Mouse (Mus musculus): ENCODE measurements at regions not wholly inside any gene's neighbourhood (a gene's known extent, or its start where the extent isn't known, plus 50 kb on each side); places are given as distances from the start of the nearest gene placed in this dataset.
A peak's percentile ranks its signal among the peaks of the same experiment; 100 is the strongest.

GRCm38 (mm10) chr15:93101881-93102280 lies 173.1 kb downstream of the Gxylt1 start:
- Histone ChIP-seq H3K4me1 (ENCODE audit: control insufficient read depth, insufficient read depth, low read length) (no peaks in the 10 kb centered on the region), H3K27me3 (replicated peaks; ENCODE audit: control insufficient read depth, insufficient read depth, low read length) (no peaks in the 10 kb centered on the region), H3K4me2 (ENCODE audit: low read length) (no peak overlapping the region), H3K9ac (ENCODE audit: low read length) (no peak overlapping the region), H3K36me3 (ENCODE audit: control insufficient read depth, insufficient read depth, low read length) (no peaks in the 10 kb centered on the region), H3K27ac (ENCODE audit: low read depth, low read length) (no peak overlapping the region), H3K9me3 (replicated peaks; ENCODE audit: control insufficient read depth, low read length) (no peaks in the 10 kb centered on the region), H3K4me3 (ENCODE audit: low read depth, low read length) (no peak overlapping the region)
- WGBS, result 76% methylated on average over 10 of the region's 10 CpGs
- no peak for ATAC-seq
- no peak for DNase-seq (ENCODE audit: low spot score)

GRCm38 (mm10) chr15:93100837-93101236 lies 174.1 kb downstream of the Gxylt1 start:
- no peaks in the 10 kb centered on the region for H3K36me3 ChIP-seq (ENCODE audit: control insufficient read depth, insufficient read depth, low read length)
- no peaks in the 10 kb centered on the region for H3K9me3 ChIP-seq (replicated peaks; ENCODE audit: control insufficient read depth, low read length)
- DNase-seq (ENCODE audit: low spot score) (peak; percentile 57), ATAC-seq (peak; percentile 63)
- no peak overlapping the region for H3K4me3 ChIP-seq (ENCODE audit: low read depth, low read length)
- H3K4me1 ChIP-seq (ENCODE audit: control insufficient read depth, insufficient read depth, low read length), result no peaks in the 10 kb centered on the region
- 62% methylated on average over 7 of the region's 7 CpGs for WGBS
- H3K27me3 ChIP-seq (replicated peaks; ENCODE audit: control insufficient read depth, insufficient read depth, low read length), result no peaks in the 10 kb centered on the region
- no peak overlapping the region for H3K27ac ChIP-seq (ENCODE audit: low read depth, low read length)
- H3K4me2 ChIP-seq (ENCODE audit: low read length), result no peak overlapping the region
- H3K9ac ChIP-seq (ENCODE audit: low read length), result no peak overlapping the region

- H3K9ac ChIP-seq (ENCODE audit: low read length), result no peak overlapping the region
- H3K4me2 ChIP-seq (ENCODE audit: low read length), result no peak overlapping the region
- no peak overlapping the region for H3K27ac ChIP-seq (ENCODE audit: low read depth, low read length)
- 84% methylated on average over 3 of the region's 3 CpGs for WGBS
- ATAC-seq (no peak), DNase-seq (ENCODE audit: low spot score) (no peak)
- no peaks in the 10 kb centered on the region for H3K9me3 ChIP-seq (replicated peaks; ENCODE audit: control insufficient read depth, low read length)
- no peaks in the 10 kb centered on the region for H3K36me3 ChIP-seq (ENCODE audit: control insufficient read depth, insufficient read depth, low read length)
- no peaks in the 10 kb centered on the region for H3K4me1 ChIP-seq (ENCODE audit: control insufficient read depth, insufficient read depth, low read length)
- H3K4me3 ChIP-seq (ENCODE audit: low read depth, low read length), result no peak overlapping the region
- no peaks in the 10 kb centered on the region for H3K27me3 ChIP-seq (replicated peaks; ENCODE audit: control insufficient read depth, insufficient read depth, low read length)
Measured at GRCm38 (mm10) chr15:93099840-93100239, 175.1 kb downstream of the Gxylt1 start.

DNA sequence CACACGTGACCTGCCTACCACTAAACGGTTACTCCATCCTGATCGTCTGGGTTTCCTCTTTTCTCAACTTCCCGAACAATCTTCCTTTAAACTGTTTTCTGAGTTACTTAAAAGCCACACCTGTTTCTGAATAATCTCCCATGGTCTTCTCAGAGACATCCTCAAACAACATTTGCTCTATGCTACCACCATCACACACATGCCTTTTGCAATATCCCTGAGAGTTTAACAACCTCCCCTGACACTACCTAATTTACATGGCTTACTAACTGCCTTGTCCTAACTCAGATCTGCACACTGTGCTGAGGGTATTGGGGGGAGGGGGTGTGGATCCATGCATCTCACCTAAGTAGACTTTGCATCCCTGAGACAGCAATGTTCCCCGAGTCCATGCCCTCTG lies 178.6 kb downstream of the Gxylt1 start:
- no peaks in the 10 kb centered on the region for H3K4me1 ChIP-seq (ENCODE audit: control insufficient read depth, insufficient read depth, low read length)
- DNase-seq (ENCODE audit: low spot score), result no peak

DNA sequence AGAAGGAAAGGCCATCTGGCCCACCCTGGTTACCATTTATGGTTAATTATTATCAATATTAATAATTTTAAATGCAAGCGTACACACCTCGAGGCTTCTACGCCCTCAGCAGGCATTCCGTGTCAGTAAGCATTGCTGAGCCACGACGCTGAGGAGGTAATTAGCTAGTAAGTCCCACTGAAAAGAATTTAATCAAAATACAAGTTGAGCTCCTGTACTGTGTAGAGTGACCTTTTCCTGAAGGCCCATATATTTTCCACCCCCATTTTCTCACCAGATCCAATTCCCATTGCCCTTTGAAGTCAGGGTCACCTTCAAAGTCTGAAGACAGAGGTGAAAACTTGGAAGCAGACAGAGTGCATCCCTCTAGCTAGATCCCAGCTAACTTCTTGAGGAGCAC lies 179.8 kb downstream of the Gxylt1 start:
- Histone ChIP-seq H3K9me3 (replicated peaks; ENCODE audit: control insufficient read depth, low read length) (no peaks in the 10 kb centered on the region), H3K27me3 (replicated peaks; ENCODE audit: control insufficient read depth, insufficient read depth, low read length) (no peaks in the 10 kb centered on the region), H3K9ac (ENCODE audit: low read length) (no peak overlapping the region), H3K27ac (ENCODE audit: low read depth, low read length) (no peak overlapping the region), H3K4me1 (ENCODE audit: control insufficient read depth, insufficient read depth, low read length) (no peaks in the 10 kb centered on the region), H3K36me3 (ENCODE audit: control insufficient read depth, insufficient read depth, low read length) (no peaks in the 10 kb centered on the region), H3K4me3 (ENCODE audit: low read depth, low read length) (no peak overlapping the region), H3K4me2 (ENCODE audit: low read length) (no peak overlapping the region)
- WGBS, result 75% methylated on average over 6 of the region's 6 CpGs
- no peak for ATAC-seq
- no peak for DNase-seq (ENCODE audit: low spot score)

More for the DNA sequence above, 178.6 kb downstream of the Gxylt1 start:
- Histone ChIP-seq H3K9ac (ENCODE audit: low read length) (no peak overlapping the region), H3K36me3 (ENCODE audit: control insufficient read depth, insufficient read depth, low read length) (no peaks in the 10 kb centered on the region), H3K9me3 (replicated peaks; ENCODE audit: control insufficient read depth, low read length) (no peaks in the 10 kb centered on the region), H3K4me3 (ENCODE audit: low read depth, low read length) (no peak overlapping the region), H3K4me2 (ENCODE audit: low read length) (no peak overlapping the region), H3K27me3 (replicated peaks; ENCODE audit: control insufficient read depth, insufficient read depth, low read length) (no peaks in the 10 kb centered on the region), H3K27ac (ENCODE audit: low read depth, low read length) (no peak overlapping the region)
- WGBS, result 91% methylated on average over 5 of the region's 5 CpGs
- no peak for ATAC-seq

DNA sequence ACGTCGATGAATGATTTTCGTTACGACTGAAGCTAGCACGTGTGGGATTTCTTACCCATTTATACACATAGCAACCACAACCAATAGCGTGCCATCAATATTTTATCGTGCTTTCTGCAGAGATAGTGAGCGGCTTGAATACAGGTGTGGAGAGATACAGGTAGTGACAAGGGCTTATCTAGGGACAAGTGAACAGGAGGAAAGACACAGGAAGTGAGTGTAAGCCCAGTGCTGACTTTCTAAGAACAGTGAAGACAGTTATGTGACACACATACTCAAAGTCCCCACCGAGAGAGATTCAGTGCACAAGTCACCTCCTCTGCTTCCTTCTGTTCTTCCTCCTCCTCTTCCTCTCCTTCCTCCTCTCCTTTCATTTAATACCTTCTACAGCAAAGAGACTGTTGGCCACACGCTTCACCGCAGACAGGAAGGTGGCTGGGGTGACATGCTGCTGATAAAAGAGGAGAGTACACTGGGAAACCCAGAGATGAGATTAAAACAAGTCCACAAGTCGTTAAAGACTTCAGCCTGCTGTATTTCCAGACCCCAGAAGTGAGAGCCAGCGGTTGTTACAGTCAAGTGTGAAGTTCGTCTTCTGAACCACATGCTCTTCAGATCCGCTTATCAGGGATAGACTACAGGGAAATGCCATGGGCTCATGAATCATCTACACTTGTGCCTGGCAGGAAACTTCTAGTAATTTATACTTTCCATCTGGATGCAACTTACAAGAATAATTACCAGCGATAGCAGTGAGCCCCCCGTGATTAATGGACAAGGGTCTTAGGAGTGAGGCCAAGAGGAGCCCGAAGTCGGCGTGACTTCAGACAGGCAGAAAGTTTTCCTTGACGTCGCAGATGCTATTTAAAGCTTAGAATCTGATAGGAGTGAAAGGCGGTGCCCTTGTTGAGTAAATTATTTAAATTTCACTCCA lies 180.5 kb downstream of the Gxylt1 start:
- no peak for DNase-seq (ENCODE audit: low spot score)
- Histone ChIP-seq H3K4me1 (ENCODE audit: control insufficient read depth, insufficient read depth, low read length) (no peaks in the 10 kb centered on the region), H3K4me2 (ENCODE audit: low read length) (no peak overlapping the region), H3K4me3 (ENCODE audit: low read depth, low read length) (no peak overlapping the region), H3K9me3 (replicated peaks; ENCODE audit: control insufficient read depth, low read length) (no peaks in the 10 kb centered on the region), H3K36me3 (ENCODE audit: control insufficient read depth, insufficient read depth, low read length) (no peaks in the 10 kb centered on the region), H3K27me3 (replicated peaks; ENCODE audit: control insufficient read depth, insufficient read depth, low read length) (no peaks in the 10 kb centered on the region), H3K27ac (ENCODE audit: low read depth, low read length) (no peak overlapping the region), H3K9ac (ENCODE audit: low read length) (no peak overlapping the region)
- WGBS, result 88% methylated on average over 23 of the region's 23 CpGs
- ATAC-seq, result no peak

- no peak overlapping the region for H3K4me3 ChIP-seq (ENCODE audit: low read depth, low read length)
- no peaks in the 10 kb centered on the region for H3K9me3 ChIP-seq (replicated peaks; ENCODE audit: control insufficient read depth, low read length)
- no peak for DNase-seq (ENCODE audit: low spot score)
- no peaks in the 10 kb centered on the region for H3K4me1 ChIP-seq (ENCODE audit: control insufficient read depth, insufficient read depth, low read length)
- H3K4me2 ChIP-seq (ENCODE audit: low read length), result no peak overlapping the region
- no peak overlapping the region for H3K27ac ChIP-seq (ENCODE audit: low read depth, low read length)
- H3K27me3 ChIP-seq (replicated peaks; ENCODE audit: control insufficient read depth, insufficient read depth, low read length), result no peaks in the 10 kb centered on the region
- H3K36me3 ChIP-seq (ENCODE audit: control insufficient read depth, insufficient read depth, low read length), result no peaks in the 10 kb centered on the region
- no peak for ATAC-seq
- WGBS, result 93% methylated on average over 2 of the region's 2 CpGs
- no peak overlapping the region for H3K9ac ChIP-seq (ENCODE audit: low read length)
Measured at GRCm38 (mm10) chr15:93091396-93091795, 183.6 kb downstream of the Gxylt1 start.

GRCm38 (mm10) chr15:93089347-93089746 lies 185.6 kb downstream of the Gxylt1 start:
- WGBS, result 37% methylated on average over 13 of the region's 13 CpGs
- Histone ChIP-seq H3K4me3 (ENCODE audit: low read depth, low read length) (no peak overlapping the region), H3K27ac (ENCODE audit: low read depth, low read length) (no peak overlapping the region), H3K4me2 (ENCODE audit: low read length) (no peak overlapping the region), H3K36me3 (ENCODE audit: control insufficient read depth, insufficient read depth, low read length) (no peaks in the 10 kb centered on the region), H3K9ac (ENCODE audit: low read length) (no peak overlapping the region), H3K9me3 (replicated peaks; ENCODE audit: control insufficient read depth, low read length) (no peaks in the 10 kb centered on the region), H3K4me1 (ENCODE audit: control insufficient read depth, insufficient read depth, low read length) (no peaks in the 10 kb centered on the region), H3K27me3 (replicated peaks; ENCODE audit: control insufficient read depth, insufficient read depth, low read length) (no peaks in the 10 kb centered on the region)
- ATAC-seq, result no peak
- peak; percentile 35 for DNase-seq (ENCODE audit: low spot score)

DNA sequence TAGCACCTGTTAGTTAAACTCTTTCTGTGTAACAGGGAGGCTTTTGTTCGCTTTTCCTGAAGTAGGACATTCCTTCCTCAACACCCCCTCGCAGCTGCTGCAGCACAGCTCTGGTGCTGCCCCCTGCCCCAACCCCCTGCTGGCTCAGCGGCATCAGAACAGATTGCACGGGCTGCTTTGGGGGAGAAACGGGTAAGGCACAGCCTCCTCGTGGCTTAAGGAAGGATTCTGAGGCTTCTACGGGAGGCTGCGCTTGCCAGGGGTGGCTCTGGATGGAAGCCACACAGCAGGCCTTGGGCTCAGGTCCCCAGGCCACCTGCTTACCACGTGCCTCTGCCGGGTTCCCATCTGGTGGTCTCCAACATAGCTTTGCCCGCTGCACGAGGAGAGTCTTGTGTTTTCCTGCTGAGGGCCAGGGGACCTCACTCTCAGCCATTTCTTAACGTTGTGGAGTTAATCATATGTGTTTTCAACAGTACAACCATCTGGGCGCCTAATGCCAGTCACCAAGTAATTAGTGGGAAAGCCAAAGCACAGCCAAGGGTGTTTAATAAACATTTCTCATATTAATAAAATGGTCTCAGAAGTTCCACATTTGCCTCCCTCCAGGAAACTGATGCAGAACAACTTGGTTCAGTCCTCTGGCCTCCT lies 189.9 kb downstream of the Gxylt1 start:
- ATAC-seq, result peak; percentile 79

More for the DNA sequence above, 189.9 kb downstream of the Gxylt1 start:
- WGBS, result 37% methylated on average over 14 of the region's 14 CpGs
- peak; percentile 51 for DNase-seq (ENCODE audit: low spot score)
- no peak overlapping the region for H3K9ac ChIP-seq (ENCODE audit: low read length)
- no peak overlapping the region for H3K4me2 ChIP-seq (ENCODE audit: low read length)
- H3K27ac ChIP-seq (ENCODE audit: low read depth, low read length), result 0 out of 2 replicates have a peak overlapping the region, but pooled peaks have one; percentile 17
- no peaks in the 10 kb centered on the region for H3K36me3 ChIP-seq (ENCODE audit: control insufficient read depth, insufficient read depth, low read length)
- no peak overlapping the region for H3K4me3 ChIP-seq (ENCODE audit: low read depth, low read length)
- H3K4me1 ChIP-seq (ENCODE audit: control insufficient read depth, insufficient read depth, low read length), result no peaks in the 10 kb centered on the region
- no peaks in the 10 kb centered on the region for H3K9me3 ChIP-seq (replicated peaks; ENCODE audit: control insufficient read depth, low read length)
- H3K27me3 ChIP-seq (replicated peaks; ENCODE audit: control insufficient read depth, insufficient read depth, low read length), result no peaks in the 10 kb centered on the region

Data from forebrain, embryonic 14.5 days (tissue).